Mouse (Mus musculus): ENCODE measurements around the gene Speer4d. TPM values are rescaled to one million over a fixed set of nuclear protein-coding genes. Genes with fewer than 3 reads are reported as not detected.
"Not testable (repeated sequence)": the region's sequence is repeated elsewhere in the genome, so short reads cannot be mapped to it uniquely, and the experiment has no call there.

Gene Speer4d
- total RNA-seq (2015; ENCODE audit: low replicate concordance) = not detected in 2 replicates
- not detected in 2 replicates for total RNA-seq (2017; ENCODE audit: low replicate concordance)

GRCm38 (mm10) chr5:15618764-15619163 is at the start of gene Speer4d:
Gene Speer4d, plus strand, starts transcription at chr5:15619064.
- ATAC-seq (replicated peaks; ENCODE audit: low FRiP score, poor library complexity, severe bottlenecking) = not testable (repeated sequence)

GRCm38 (mm10) chr5:15573735-15574134 is 45.1 kb upstream of the Speer4d start:
- ATAC-seq (replicated peaks; ENCODE audit: low FRiP score, poor library complexity, severe bottlenecking) = not testable (repeated sequence)

GRCm38 (mm10) chr5:15577033-15577432 is 41.8 kb upstream of the Speer4d start, which contains the start of gene Gm21083:
Gene Gm21083, plus strand, starts transcription at chr5:15577333.
- ATAC-seq (replicated peaks; ENCODE audit: low FRiP score, poor library complexity, severe bottlenecking) = not testable (repeated sequence)

- not testable (repeated sequence) for ATAC-seq (replicated peaks; ENCODE audit: low FRiP score, poor library complexity, severe bottlenecking)
Observed at GRCm38 (mm10) chr5:15586351-15586750, 32.5 kb upstream of the Speer4d start.

- not testable (repeated sequence) for ATAC-seq (replicated peaks; ENCODE audit: low FRiP score, poor library complexity, severe bottlenecking)
Observed at GRCm38 (mm10) chr5:15588291-15588690, 30.6 kb upstream of the Speer4d start.

GRCm38 (mm10) chr5:15590635-15591034 is 28.2 kb upstream of the Speer4d start:
- ATAC-seq (replicated peaks; ENCODE audit: low FRiP score, poor library complexity, severe bottlenecking) = not testable (repeated sequence)

- not testable (repeated sequence) for ATAC-seq (replicated peaks; ENCODE audit: low FRiP score, poor library complexity, severe bottlenecking)
Observed at GRCm38 (mm10) chr5:15591577-15591976, 27.3 kb upstream of the Speer4d start.

GRCm38 (mm10) chr5:15598831-15599230 is 20.0 kb upstream of the Speer4d start:
- ATAC-seq (replicated peaks; ENCODE audit: low FRiP score, poor library complexity, severe bottlenecking) = not testable (repeated sequence)

GRCm38 (mm10) chr5:15600342-15600741 is 18.5 kb upstream of the Speer4d start:
- ATAC-seq (replicated peaks; ENCODE audit: low FRiP score, poor library complexity, severe bottlenecking) = not testable (repeated sequence)

- not testable (repeated sequence) for ATAC-seq (replicated peaks; ENCODE audit: low FRiP score, poor library complexity, severe bottlenecking)
Observed at GRCm38 (mm10) chr5:15601481-15601880, 17.4 kb upstream of the Speer4d start.

- not testable (repeated sequence) for ATAC-seq (replicated peaks; ENCODE audit: low FRiP score, poor library complexity, severe bottlenecking)
Observed at GRCm38 (mm10) chr5:15601960-15602359, 16.9 kb upstream of the Speer4d start.

- ATAC-seq (replicated peaks; ENCODE audit: low FRiP score, poor library complexity, severe bottlenecking) = not testable (repeated sequence)
Observed at GRCm38 (mm10) chr5:15602424-15602947, 16.4 kb upstream of the Speer4d start.

GRCm38 (mm10) chr5:15603008-15603407 is 15.9 kb upstream of the Speer4d start:
- not testable (repeated sequence) for ATAC-seq (replicated peaks; ENCODE audit: low FRiP score, poor library complexity, severe bottlenecking)

- not testable (repeated sequence) for ATAC-seq (replicated peaks; ENCODE audit: low FRiP score, poor library complexity, severe bottlenecking)
Observed at GRCm38 (mm10) chr5:15603585-15603984, 15.3 kb upstream of the Speer4d start.

GRCm38 (mm10) chr5:15606677-15607076 is 12.2 kb upstream of the Speer4d start:
- ATAC-seq (replicated peaks; ENCODE audit: low FRiP score, poor library complexity, severe bottlenecking) = not testable (repeated sequence)

- not testable (repeated sequence) for ATAC-seq (replicated peaks; ENCODE audit: low FRiP score, poor library complexity, severe bottlenecking)
Observed at GRCm38 (mm10) chr5:15610695-15611094, 8.2 kb upstream of the Speer4d start.

- ATAC-seq (replicated peaks; ENCODE audit: low FRiP score, poor library complexity, severe bottlenecking) = not testable (repeated sequence)
Observed at GRCm38 (mm10) chr5:15616195-15616594, 2.7 kb upstream of the Speer4d start.

- ATAC-seq (replicated peaks; ENCODE audit: low FRiP score, poor library complexity, severe bottlenecking) = not testable (repeated sequence)
Observed at GRCm38 (mm10) chr5:15628136-15628535, 9.3 kb downstream of the Speer4d start.

- not testable (repeated sequence) for ATAC-seq (replicated peaks; ENCODE audit: low FRiP score, poor library complexity, severe bottlenecking)
Observed at GRCm38 (mm10) chr5:15630068-15630467, 11.2 kb downstream of the Speer4d start.

GRCm38 (mm10) chr5:15637637-15638036 is 18.8 kb downstream of the Speer4d start:
- ATAC-seq (replicated peaks; ENCODE audit: low FRiP score, poor library complexity, severe bottlenecking) = not testable (repeated sequence)

- ATAC-seq (replicated peaks; ENCODE audit: low FRiP score, poor library complexity, severe bottlenecking) = not testable (repeated sequence)
Observed at GRCm38 (mm10) chr5:15645707-15646106, 26.8 kb downstream of the Speer4d start.

- ATAC-seq (replicated peaks; ENCODE audit: low FRiP score, poor library complexity, severe bottlenecking) = not testable (repeated sequence)
Observed at GRCm38 (mm10) chr5:15652334-15652733, 33.5 kb downstream of the Speer4d start.

Measured in erythroid progenitor cell, adult 5-6 weeks (primary cell).